Mouse (Mus musculus) heart, adult 9 months (tissue): Measurements from ENCODE around the gene Mpzl3.

Experiments
- DNase-seq, 2 experiments: peaks; one replicate each; pipeline ENCODE4 v3.0.0; 2022; ENCODE audit warnings: low spot score in 2 of 2

Gene Mpzl3

GRCm38 (mm10) chr9:45042947-45043346 lies 12.0 kb upstream of the Mpzl3 start:
- DNase-seq: no peak

- DNase-seq: no peak
Observed at GRCm38 (mm10) chr9:45046973-45047372, 8.0 kb upstream of the Mpzl3 start.

GRCm38 (mm10) chr9:45048511-45048910 lies 6.5 kb upstream of the Mpzl3 start:
- DNase-seq: no peak

GRCm38 (mm10) chr9:45049731-45050130 lies 5.3 kb upstream of the Mpzl3 start:
- DNase-seq: no peak

GRCm38 (mm10) chr9:45050301-45050700 lies 4.7 kb upstream of the Mpzl3 start:
- DNase-seq: no peak

GRCm38 (mm10) chr9:45058304-45058940 lies 3.4 kb downstream of the Mpzl3 start:
- no peak for DNase-seq

GRCm38 (mm10) chr9:45060151-45060550 lies 5.2 kb downstream of the Mpzl3 start:
- DNase-seq: no peak

- no peak for DNase-seq
Observed at GRCm38 (mm10) chr9:45062677-45063076, 7.7 kb downstream of the Mpzl3 start.

GRCm38 (mm10) chr9:45064421-45064820 lies 9.4 kb downstream of the Mpzl3 start:
- no peak for DNase-seq

GRCm38 (mm10) chr9:45066735-45067134 lies 11.7 kb downstream of the Mpzl3 start:
- no peak for DNase-seq

GRCm38 (mm10) chr9:45071800-45072199 lies 16.8 kb downstream of the Mpzl3 start:
- DNase-seq: no peak

GRCm38 (mm10) chr9:45077859-45078258 lies 22.9 kb downstream of the Mpzl3 start:
- no peak for DNase-seq

- DNase-seq: no peak
Observed at GRCm38 (mm10) chr9:45079011-45079410, 24.0 kb downstream of the Mpzl3 start, which contains the start of gene Jaml. Gene Jaml (plus strand): TSS chr9:45079183.

- no peak for DNase-seq
Observed at GRCm38 (mm10) chr9:45083132-45083531, 28.1 kb downstream of the Mpzl3 start.

- DNase-seq: peak in 1 of 2 experiments; percentile 21
Observed at GRCm38 (mm10) chr9:45084556-45084955, 29.6 kb downstream of the Mpzl3 start.

- DNase-seq: no peak
Observed at GRCm38 (mm10) chr9:45085741-45086690, 31.0 kb downstream of the Mpzl3 start.

- no peak for DNase-seq
Observed at GRCm38 (mm10) chr9:45088040-45088439, 33.1 kb downstream of the Mpzl3 start.

- no peak for DNase-seq
Observed at GRCm38 (mm10) chr9:45090811-45091210, 35.8 kb downstream of the Mpzl3 start.

- DNase-seq: peak in 1 of 2 experiments; percentile 10
Observed at GRCm38 (mm10) chr9:45092641-45093040, 37.7 kb downstream of the Mpzl3 start.

GRCm38 (mm10) chr9:45095149-45095937 lies 40.4 kb downstream of the Mpzl3 start:
- peak in 1 of 2 experiments; percentile 20 for DNase-seq

GRCm38 (mm10) chr9:45097877-45098276 lies 42.9 kb downstream of the Mpzl3 start:
- no peak for DNase-seq

GRCm38 (mm10) chr9:45098426-45098825 lies 43.4 kb downstream of the Mpzl3 start:
- DNase-seq: no peak
